Mouse (Mus musculus) lung, postnatal 36 days (tissue): ENCODE measurements around the gene Fam124a.

Experiments used
- DNase-seq: peaks from one replicate; pipeline ENCODE4 v3.0.0; 2022; ENCODE audit warnings: mixed read lengths

Gene Fam124a

DNA sequence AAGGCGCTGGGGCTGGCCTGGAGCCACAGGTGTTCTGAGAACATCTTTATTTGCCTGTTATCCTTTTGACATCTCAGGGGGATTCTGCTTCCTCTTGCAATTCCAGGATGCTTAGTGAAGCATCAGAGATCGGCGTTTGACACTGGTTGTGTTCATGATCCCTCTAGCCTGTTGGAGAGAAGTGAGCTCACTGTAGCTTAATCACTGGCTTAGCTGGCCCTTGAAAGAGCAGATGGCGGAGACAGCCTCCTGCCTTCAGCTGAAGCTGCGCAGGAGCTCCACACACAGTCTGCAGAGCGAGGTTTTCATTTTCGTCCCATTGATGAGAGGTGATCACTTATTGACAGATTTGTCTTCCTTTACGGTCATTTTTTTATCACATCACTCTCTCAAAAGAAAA is 20.3 kb downstream of the Fam124a start:
- no peak for DNase-seq

DNA sequence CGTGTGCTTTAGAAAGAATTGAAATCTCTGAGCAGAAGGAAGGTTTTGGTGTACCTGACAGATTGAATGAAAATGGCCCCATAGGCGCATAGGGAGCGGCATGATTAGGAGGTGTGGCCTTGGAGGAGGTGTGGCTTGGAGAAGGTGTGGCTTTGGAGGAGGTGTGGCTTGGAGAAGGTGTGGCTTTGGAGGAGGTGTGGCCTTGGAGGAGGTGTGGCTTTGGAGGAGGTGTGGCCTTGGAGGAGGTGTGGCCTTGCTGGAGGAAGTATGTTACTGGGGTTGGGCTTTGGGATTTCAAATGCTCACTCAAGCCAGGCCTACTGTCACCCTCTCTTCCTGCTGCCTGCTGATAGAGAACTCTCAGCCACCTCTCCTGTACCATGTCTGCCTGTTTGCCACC is 25.4 kb downstream of the Fam124a start:
- DNase-seq = no peak

DNA sequence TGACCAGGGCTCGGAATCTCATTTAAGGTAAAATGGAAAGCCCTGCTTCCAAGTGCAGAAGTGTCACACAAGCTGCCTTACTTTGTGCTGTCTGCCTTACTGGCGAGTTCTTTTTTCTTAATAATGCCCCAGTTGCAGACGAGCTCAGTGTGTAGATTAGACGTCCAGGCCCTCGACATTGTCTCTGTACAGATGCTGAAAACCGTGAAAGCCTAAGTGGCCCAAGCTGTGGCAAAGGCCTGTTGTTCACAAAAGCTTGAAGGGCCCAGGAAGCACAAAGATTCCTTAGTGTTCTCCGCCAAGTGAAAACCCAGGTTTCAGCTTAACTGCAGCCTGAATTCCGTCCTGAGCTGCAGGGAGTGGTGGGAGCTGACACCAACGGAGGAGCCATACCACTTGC is 26.2 kb downstream of the Fam124a start:
- DNase-seq = no peak

DNA sequence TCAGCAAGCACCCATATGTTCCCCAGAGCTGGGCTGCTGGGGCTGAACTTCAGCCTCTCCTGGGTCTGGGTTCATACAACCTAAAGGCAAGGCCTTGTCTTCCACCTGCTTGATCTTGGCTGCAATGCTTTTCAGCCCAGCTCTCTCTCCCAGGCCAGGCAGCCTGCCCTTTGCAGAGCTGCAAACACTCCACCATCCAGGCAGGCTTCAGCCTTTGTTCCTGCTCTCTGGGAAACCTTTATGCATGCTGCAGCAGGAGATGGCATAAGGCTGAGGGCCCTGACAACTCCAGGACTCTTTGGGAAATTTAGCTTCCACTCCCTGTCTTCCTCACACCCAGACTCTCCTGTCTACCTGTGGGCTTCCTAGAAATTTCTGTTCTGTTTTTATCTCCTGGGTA is 29.1 kb downstream of the Fam124a start:
- no peak for DNase-seq

DNA sequence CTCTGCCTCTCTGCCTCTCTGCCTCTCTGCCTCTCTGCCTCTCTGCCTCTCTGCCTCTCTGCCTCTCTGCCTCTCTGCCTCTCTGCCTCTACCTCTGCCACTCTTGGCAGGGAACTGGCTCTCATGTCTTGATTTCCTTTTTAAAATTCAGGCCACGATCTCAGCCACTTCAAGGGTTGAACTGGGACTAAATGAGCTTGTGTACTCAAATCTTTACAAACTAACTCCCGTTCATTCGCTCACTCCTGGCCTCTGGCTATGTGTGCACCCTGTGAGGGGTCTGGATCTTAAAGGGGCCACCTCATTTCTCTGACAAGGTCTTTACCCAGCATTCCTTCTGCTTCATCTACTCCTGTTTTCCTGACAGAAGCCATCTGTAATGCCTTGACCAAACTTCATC is 29.8 kb downstream of the Fam124a start:
- no peak for DNase-seq

DNA sequence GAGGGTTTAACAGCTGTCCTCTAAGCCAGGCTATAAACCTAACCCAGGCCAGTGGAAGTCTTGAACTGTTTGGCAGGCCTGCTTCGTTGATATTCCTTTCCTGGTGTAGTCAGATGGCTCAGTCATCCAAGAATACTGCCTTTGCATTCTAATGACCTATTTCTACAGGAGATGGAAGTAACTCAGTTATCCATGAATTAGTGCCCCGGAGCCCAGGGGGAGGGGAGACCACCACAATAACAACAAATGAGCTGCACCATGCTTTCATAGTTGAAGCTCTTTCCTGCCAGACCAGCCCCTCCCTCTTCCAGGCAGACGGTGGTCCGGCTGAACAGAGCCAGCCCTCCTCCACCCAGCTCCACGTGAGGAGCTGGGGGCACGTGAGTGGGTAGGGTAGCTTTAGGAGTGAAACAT is 44.6 kb downstream of the Fam124a start:
- DNase-seq = no peak

DNA sequence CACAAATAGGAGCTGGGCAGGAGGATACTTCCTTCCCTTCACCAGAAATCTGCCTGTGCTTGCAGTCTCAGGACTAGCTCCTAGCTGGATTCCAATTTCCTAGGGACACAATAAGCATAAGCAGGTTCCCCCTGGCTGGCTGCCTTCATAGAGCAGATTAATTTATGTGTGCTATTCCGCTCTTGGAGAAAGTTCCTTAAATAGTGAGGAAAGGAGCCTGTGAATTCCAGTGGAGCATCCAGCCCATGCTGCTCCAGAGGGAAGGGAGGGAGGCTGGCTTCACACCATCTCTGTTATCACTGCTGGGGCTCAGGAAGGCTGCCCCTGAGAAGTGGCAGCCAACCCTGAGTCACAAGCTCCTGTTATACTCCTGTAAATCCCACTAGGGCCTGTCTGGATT is 46.7 kb downstream of the Fam124a start:
- no peak for DNase-seq

DNA sequence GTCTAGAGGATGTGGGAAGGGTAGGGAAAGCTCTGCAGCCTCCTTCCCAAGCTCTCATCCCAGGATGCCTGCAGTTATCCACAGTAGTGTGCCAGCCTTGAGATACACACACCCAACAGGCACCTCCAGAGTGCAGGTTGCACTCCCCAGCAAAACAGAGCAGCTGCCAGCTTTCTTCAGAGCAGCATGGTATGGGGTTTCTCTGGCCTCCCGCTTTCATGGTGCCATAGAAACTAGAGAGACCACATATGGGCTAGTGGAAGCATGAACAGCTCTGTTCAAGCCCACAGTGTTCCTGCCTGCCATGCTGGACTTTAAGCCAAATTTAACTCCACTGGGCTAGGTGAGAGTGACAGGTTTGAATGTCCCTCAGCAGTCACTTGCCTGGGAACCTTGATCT is 47.3 kb downstream of the Fam124a start:
- DNase-seq = no peak

DNA sequence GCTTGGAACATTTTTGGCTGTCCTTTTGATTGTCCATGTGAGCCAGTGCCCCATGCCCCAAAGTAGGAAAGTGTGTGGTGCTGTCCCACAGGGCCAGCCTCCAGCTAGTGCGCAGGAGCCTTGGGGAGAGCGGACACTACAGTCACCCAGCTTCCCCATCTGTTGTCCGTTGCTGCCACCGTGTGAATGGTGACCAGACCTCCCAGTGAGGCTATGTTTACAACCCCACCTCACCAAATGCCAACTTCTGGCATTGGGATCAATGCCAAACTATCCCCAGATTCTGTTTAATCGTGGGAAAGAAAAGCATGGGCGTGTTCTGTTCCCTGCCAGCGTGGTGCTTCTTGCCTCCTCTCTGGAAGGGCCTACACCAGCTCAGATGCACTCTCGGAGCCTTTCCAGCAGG is 52.3 kb downstream of the Fam124a start:
- DNase-seq = no peak

DNA sequence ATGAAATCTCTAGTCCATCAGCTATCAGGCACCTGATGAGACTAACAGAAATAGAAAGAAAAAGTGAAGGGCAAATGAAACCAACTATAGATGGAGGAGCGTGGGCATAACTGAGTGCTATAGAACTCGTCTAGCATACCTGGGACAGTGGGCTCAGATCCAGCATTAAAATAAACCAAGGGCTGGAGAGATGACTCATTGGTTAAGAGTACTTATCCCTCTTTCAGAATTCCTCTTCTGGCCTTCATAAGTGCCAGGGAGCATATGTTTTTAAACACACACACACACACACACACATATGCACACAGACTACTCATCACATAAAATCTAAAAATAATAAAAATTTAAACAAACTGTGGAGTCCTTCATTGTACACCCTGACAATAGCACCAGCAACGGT is 54.4 kb downstream of the Fam124a start:
- DNase-seq = peak; percentile 18

DNA sequence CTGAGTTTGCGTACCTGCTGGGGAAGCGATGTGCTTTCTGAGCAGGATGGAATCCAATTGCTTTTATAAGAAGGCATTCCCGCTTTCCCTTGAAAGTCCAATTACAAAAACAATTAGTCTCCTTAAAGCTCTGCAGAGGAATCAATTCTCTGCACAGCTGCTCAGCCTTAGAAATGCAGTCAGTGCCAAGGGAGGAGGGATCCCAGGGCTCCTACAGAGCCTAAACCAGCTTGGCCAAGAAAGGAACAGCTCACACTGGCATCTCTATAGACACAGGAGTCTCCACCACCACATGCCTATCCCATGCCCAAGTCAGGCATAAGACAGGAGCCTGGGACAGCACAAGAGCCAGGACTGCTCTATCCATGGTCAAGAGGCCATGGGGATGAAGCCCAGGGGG is 66.9 kb downstream of the Fam124a start:
- DNase-seq = no peak

DNA sequence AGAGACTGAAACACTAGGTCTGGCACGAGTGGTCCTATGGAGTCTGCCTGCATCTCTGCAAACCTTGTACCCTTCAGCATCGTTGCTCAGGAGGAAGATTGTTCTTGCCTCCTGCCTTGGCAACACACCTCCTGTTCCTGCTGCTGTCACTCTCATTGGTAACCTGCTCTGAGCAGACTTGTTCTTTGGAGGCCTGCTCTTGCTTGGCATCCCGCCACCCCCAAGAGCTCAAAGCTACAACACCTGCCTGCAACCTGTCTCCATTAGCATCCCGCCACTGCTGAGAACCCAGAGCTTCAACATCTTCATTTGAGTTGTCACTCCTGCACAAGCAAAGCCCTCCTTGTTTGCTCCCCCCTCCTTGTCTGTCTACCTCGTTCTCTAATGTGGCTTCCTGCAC is 72.4 kb downstream of the Fam124a start:
- DNase-seq = no peak

DNA sequence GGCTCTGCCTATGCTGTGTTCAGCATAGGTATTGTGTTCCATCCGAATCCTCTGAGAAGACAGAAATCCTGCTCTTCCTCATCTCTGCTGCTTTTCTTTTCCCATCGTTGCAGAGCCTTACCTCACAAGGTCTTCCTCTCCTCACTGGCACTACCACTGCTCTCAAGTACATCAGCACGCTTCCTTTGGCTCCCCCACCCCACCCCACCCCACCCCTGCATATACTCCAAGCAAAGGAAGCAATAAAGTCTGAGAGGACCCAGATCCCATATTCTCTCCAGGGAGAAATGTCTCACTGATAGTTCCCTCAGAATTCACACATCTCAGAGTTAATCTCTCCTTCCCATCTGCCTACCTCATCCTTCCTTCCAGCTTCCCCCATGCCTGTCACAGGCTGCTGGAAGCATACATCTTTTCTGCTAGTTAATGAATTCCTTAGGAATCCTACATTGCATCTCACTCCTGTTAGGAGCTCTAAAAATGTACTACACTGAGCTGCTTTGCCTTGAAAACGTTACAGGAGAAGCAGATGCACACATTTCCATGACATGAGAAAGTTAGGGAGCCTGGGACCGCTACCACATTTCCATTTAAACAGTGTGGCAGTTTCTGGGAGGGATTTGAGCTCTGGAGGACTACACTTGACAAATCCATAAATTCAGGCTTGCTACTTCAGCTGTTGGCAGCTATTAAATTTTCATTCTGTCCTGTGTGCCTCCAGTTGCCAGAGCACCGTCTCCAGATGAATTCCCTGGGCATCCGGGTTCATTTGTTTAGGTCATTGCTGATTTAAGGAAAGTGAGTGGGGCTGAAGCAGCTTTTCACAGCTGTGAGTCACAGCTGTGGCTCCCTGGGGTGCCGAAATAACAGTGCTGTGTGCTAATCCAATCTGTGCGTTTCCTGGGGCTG is 82.2 kb downstream of the Fam124a start:
- no peak for DNase-seq

DNA sequence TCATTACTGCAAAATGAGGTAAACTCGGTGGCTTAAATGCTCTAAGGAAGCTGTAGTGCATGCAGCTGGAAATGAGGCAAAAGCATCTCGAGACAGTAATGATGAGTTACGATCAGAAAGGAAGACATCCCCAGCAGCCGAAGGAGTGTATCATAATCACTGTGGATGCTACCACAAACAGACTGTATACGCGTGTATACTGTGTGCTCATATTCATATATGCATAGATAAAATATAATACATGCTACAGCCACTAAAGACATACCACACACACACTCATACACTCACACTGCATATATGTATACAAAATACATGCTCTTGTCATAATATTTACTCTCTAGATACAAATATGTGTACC is 82.8 kb downstream of the Fam124a start:
- no peak for DNase-seq

DNA sequence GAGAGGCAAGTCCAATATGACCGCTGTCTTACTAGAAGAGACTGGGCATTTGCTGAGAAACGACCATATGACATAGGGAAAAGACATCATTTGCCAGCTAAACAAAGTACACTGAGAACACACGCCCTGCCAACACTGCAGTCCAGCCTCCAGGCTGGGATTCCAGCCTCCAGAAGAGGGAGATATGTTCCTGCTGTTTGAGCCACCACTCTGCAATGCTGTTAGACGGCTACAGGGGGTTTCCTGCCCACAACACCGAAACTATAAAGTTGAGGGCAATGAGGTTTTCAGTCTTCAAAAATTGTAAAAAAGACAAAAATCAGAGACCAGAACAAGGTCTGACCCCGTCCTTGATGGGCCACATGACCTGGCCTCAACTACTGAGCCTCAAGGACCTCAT is 83.6 kb downstream of the Fam124a start:
- peak; percentile 40 for DNase-seq

DNA sequence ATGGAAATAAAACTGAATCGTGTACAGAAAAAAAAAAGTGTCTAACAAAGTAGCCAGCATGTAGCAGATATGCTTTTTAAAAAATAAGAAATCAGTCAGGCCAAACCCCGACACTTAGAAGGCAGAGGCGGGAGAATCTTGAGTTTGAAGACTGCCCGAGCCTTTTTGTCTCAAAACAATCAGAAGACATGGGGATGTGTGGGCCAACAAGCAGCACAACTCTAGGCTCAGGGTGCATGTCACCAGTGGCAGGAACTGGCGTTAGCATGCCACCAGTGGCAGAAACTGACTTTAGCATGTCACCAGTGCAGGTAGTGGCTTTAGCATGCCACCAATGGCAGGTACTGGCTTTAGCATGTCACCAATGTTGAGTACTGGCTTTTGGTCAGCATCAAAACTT is 84.0 kb downstream of the Fam124a start:
- DNase-seq = no peak

DNA sequence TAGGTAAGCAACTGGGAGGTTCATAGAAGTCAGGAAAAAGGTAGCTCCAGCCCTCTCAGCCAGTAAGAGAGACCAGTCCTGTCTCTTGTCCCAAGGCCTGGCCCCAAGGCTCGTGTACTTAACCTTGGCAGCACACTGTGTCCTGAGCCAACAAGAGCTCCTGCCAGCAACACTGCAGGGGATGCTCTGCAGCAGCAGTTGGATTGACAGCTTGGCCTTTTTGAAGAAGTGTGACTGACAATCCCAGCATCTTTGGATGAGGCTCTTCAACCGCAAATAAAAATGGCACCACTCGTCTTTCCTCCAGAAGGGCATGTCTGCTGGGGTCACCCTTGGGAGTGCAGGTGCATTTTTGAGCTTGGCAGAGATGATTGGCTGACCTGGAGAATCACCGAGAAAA is 84.9 kb downstream of the Fam124a start:
- DNase-seq = no peak

DNA sequence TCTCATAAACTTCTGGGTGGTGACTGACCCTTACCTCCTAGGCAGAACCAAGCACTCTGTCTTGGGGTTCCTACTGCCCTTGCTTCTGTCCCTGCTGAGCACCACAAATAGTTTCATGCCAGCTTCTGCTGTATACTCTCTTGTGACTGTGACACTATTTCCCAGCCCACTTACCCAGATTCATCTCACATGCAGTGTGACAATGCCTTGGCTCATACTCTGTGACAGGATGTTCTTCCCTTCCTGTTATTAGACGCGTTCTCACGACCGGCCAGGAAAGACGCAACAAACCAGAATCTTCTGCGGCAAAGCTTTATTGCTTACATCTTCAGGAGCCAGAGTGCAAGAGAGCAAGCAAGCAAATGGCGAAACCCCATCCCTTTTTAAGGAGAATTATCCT is 86.8 kb downstream of the Fam124a start:
- DNase-seq = peak; percentile 47

DNA sequence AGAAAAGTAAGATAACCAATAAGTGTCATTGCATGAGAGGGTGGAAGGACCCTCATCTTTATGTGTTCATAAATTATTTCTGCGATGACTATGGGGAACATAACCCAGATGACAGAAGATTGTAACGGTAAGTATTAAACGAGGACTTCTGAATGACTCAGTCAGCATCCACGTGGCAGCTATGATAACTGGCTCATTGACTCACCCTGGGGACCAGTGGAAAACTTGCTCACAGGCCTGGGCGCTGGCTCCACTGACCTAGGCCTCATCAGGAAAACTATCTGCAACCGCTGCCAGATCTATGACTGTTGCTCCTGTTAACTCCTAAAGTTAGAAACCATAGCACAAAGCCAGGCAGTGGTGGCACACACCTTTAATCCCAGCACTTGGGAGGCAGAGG is 92.9 kb downstream of the Fam124a start:
- no peak for DNase-seq

DNA sequence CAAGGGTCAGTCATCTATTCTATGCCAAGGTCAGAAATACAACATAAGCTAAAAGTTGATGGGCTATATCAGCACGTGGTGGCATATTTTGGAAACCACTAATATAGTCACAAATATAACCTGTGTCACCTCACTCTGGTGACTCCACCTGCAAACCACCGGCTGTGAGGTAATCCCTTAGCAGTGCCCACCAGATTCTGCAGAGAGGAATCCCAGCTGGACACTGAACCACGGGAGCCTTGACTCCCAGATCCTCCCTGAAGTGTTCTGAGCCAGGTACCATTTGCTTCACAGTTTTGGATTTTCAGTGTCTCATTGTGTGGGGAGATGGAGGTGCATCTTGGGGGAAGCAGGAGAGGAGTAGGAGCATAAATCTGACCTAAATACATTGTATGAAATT is 94.8 kb downstream of the Fam124a start:
- no peak for DNase-seq

DNA sequence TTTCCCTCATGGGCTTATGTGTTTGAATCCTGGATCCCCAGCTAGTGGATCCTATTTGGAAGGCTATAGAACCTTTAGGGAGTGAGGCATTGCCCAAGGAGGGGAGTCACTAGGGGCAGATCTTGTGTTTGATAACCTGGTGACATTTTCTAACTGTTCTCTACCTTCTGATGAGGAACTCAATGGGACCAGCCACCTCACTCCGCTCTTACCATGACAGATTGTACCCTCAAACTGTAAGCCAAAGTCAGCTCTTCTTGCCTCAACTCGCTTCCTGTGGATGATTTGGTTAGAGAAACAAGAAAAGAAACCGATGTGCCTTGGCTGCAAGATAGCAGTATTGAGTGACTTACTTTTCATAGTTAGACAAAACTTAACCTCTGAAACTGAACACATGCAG is 96.2 kb downstream of the Fam124a start:
- no peak for DNase-seq

DNA sequence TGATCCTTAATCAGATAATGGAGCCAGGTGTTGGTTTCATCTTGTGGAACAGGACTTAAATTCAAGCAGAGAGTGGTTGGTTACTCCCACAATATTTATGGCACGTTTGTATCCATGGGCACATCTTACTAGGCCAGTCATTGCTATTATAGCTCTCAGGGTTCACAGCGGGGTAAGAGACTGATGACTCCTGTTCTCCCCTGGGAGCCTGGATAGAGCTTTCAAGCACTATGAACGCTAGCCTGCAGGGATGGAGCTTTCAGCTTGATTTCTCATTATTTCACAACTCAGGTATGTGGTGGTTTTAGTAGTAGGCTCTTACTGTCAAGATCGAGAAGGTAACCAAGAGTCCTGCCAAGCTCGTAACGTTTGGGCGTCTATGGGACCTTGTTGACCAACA is 100.5 kb downstream of the Fam124a start:
- no peak for DNase-seq

DNA sequence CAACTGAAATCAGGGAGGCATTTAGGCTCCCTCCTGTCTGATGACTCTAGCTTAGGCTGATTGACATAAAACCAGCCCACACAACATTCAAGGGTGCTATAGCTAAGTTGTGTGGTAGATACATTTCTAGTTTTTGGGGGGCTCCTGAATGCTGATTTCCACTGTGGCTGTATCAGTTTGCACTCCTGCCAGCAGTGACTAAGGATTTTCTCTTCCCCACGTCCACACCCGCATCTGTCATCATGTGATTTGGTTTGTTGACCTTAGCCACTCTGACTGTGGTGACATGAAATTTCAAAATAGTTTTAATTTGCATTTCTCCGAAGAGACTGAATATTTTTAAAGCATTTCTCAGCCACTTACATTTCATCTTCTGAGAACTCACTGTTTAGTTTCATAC is 101.9 kb downstream of the Fam124a start:
- no peak for DNase-seq
